Mouse (Mus musculus) bone marrow macrophage, adult 2 months (primary cell): ENCODE measurements at regions not wholly inside any gene's neighbourhood (a gene's known extent, or its start where the extent isn't known, plus 50 kb on each side); places are given as distances from the start of the nearest gene placed in this dataset.

Source experiments
- CTCF ChIP-seq: IDR thresholded peaks from 2 replicates; pipeline ENCODE4 v1.5.1; 2012; ENCODE audit warnings: low read depth, mild to moderate bottlenecking, low read length, moderate library complexity
- POLR2A ChIP-seq: IDR thresholded peaks from 2 replicates; pipeline ENCODE4 v1.6.1; 2012; ENCODE audit warnings: mild to moderate bottlenecking, low read depth, low read length, borderline replicate concordance

GRCm38 (mm10) chr9:32817442-32818358 is 181.7 kb downstream of the Ets1 start:
- TF ChIP-seq POLR2A (no peak), CTCF (no peak)
